Mouse (Mus musculus): ENCODE results near the gene Slc35f4. TPM values are rescaled to one million over a fixed set of nuclear protein-coding genes. Genes with fewer than 3 reads are reported as not detected.

Gene Slc35f4
- total and polyA plus RNA-seq, 3 experiments, result not detected

DNA sequence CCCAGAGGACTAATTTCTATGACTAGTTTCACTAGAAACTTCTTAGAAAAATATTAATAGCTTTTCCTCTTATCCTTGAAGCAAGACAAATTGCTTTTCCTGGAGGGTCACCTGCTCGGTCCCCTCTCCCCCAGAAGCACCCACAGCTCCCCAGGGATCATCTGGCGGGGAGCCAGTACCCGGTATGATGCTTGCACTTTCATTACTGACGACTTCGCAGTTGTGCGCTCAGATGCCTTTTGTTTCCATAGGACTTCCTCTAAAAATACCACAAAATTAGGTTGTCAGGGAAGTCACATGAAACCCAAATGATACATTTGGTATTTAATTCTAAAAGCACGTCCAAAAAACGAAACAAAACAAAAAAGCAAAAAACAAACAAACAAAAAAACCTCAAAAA, 225.5 kb downstream of the Slc35f4 start:
- Histone ChIP-seq H3K9me3 (replicated peaks; ENCODE audit: insufficient read depth, low read length) (no peaks in the 10 kb centered on the region), H3K36me3 (ENCODE audit: control insufficient read depth in 1 of 2, insufficient read depth in 2 of 2, low read length in 2 of 2) (no peaks in the 10 kb centered on the region), H3K9ac (ENCODE audit: control insufficient read depth, low read depth, low read length, poor library complexity, severe bottlenecking) (no peak overlapping the region), H3K27me3 (ENCODE audit: control insufficient read depth in 1 of 2, insufficient read depth in 2 of 2, low read length in 2 of 2) (no peaks in the 10 kb centered on the region), H3K79me2 (ENCODE audit: control insufficient read depth, insufficient read depth, low read length, poor library complexity) (no peaks in the 10 kb centered on the region), H3K4me1 (ENCODE audit: control insufficient read depth in 1 of 2, insufficient read depth in 2 of 2, low read length in 2 of 2) (no peaks in the 10 kb centered on the region), H3K4me3 (ENCODE audit: control insufficient read depth in 1 of 2, insufficient read depth in 1 of 2, low read depth in 2 of 2, low read length in 2 of 2) (no peak overlapping the region), H3K27ac (ENCODE audit: control insufficient read depth, low read depth, low read length) (no peak overlapping the region)
- DNase-seq (ENCODE audit: low read depth, low spot score), result no peak
- no peak for TF ChIP-seq NRF1 (IDR thresholded peaks at IDR 0.05; ENCODE audit: insufficient read depth, low read depth, low read length, poor library complexity, severe bottlenecking)
- TF ChIP-seq POLR2A (IDR thresholded peaks at IDR 0.05; ENCODE audit: control insufficient read depth in 1 of 2, insufficient read depth in 1 of 2, low read depth in 1 of 2, low read length in 2 of 2, poor library complexity in 1 of 2), result no peak
- TF ChIP-seq HCFC1 (IDR thresholded peaks at IDR 0.05; ENCODE audit: low read depth, low read length), result no peak
- TF ChIP-seq TBP (IDR thresholded peaks at IDR 0.05; ENCODE audit: low read depth, low read length), result no peak
- no peak for TF ChIP-seq RCOR1 (IDR thresholded peaks at IDR 0.05; ENCODE audit: low read depth, low read length)
- no peak for TF ChIP-seq TAL1 (IDR thresholded peaks at IDR 0.05; ENCODE audit: low read length)
- TF ChIP-seq MAZ (IDR thresholded peaks at IDR 0.05; ENCODE audit: low read depth, low read length), result no peak
- TF ChIP-seq ZMIZ1 (IDR thresholded peaks at IDR 0.05; ENCODE audit: low read depth, low read length), result no peak

DNA sequence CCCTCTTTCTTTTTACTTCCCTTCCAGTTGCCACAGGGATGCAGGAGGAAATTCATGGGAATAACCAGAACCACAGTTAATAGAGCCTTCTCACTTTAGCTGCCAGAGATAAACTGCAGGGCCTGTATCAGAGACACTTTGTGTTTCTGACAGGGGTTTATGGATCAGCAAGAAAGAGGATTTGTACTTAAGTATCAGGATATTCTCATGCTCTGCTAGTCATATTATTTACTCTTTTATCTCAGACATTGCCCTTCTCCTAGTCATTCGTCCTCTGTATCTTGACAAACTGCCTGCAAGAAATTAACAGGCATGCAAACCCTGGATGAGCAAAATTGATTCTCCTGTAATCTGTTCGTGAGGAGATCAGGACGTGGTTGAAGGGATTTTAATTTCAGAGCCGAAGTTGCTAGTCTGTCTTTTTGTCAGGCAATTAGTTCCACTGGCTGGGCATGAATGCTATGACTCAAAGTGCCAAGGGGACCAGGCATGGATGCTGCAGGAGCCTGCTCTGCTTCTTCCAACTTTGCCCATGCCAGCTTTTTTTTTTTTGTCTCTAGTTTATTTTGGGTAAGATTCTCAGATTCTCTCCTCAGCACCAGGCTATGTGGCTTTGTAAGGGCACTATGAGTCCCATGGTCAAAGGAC, 231.9 kb downstream of the Slc35f4 start:
- Histone ChIP-seq H3K36me3 (ENCODE audit: control insufficient read depth in 1 of 2, insufficient read depth in 2 of 2, low read length in 2 of 2) (no peaks in the 10 kb centered on the region), H3K79me2 (ENCODE audit: control insufficient read depth, insufficient read depth, low read length, poor library complexity) (no peaks in the 10 kb centered on the region), H3K27me3 (ENCODE audit: control insufficient read depth in 1 of 2, insufficient read depth in 2 of 2, low read length in 2 of 2) (no peaks in the 10 kb centered on the region), H3K4me1 (ENCODE audit: control insufficient read depth in 1 of 2, insufficient read depth in 2 of 2, low read length in 2 of 2) (no peaks in the 10 kb centered on the region), H3K9me3 (replicated peaks; ENCODE audit: insufficient read depth, low read length) (no peaks in the 10 kb centered on the region), H3K27ac (ENCODE audit: control insufficient read depth, low read depth, low read length) (no peak overlapping the region), H3K4me3 (ENCODE audit: control insufficient read depth in 1 of 2, insufficient read depth in 1 of 2, low read depth in 2 of 2, low read length in 2 of 2) (no peak overlapping the region), H3K9ac (ENCODE audit: control insufficient read depth, low read depth, low read length, poor library complexity, severe bottlenecking) (no peak overlapping the region)
- DNase-seq (ENCODE audit: low read depth, low spot score), result no peak
- TF ChIP-seq ZNF384 (IDR thresholded peaks at IDR 0.05; ENCODE audit: low read depth, low read length) (no peak), ELF1 (IDR thresholded peaks at IDR 0.05; ENCODE audit: low read depth, low read length) (no peak), TAL1 (IDR thresholded peaks at IDR 0.05; ENCODE audit: low read length) (no peak), NELFE (IDR thresholded peaks at IDR 0.05; ENCODE audit: low read depth, low read length) (no peak), E2F4 (IDR thresholded peaks at IDR 0.05; ENCODE audit: borderline replicate concordance, low read depth, low read length) (no peak)

GRCm38 (mm10) chr14:49290029-49290745, 235.7 kb downstream of the Slc35f4 start:
- no peaks in the 10 kb centered on the region for H3K36me3 ChIP-seq (ENCODE audit: control insufficient read depth in 1 of 2, insufficient read depth in 2 of 2, low read length in 2 of 2)
- no peak overlapping the region for H3K4me3 ChIP-seq (ENCODE audit: control insufficient read depth in 1 of 2, insufficient read depth in 1 of 2, low read depth in 2 of 2, low read length in 2 of 2)
- no peak overlapping the region for H3K9ac ChIP-seq (ENCODE audit: control insufficient read depth, low read depth, low read length, poor library complexity, severe bottlenecking)
- no peak for DNase-seq (ENCODE audit: low read depth, low spot score)
- H3K27me3 ChIP-seq (ENCODE audit: control insufficient read depth in 1 of 2, insufficient read depth in 2 of 2, low read length in 2 of 2), result no peaks in the 10 kb centered on the region
- no peaks in the 10 kb centered on the region for H3K4me1 ChIP-seq (ENCODE audit: control insufficient read depth in 1 of 2, insufficient read depth in 2 of 2, low read length in 2 of 2)
- no peak overlapping the region for H3K27ac ChIP-seq (ENCODE audit: control insufficient read depth, low read depth, low read length)
- TF ChIP-seq MEF2A (IDR thresholded peaks at IDR 0.05; ENCODE audit: extremely low read depth, insufficient replicate concordance, low read depth, low read length, poor library complexity, severe bottlenecking) (no peak), ETS1 (IDR thresholded peaks at IDR 0.05; ENCODE audit: low read depth, low read length) (no peak), ZKSCAN1 (IDR thresholded peaks at IDR 0.05; ENCODE audit: low read depth, low read length) (no peak), MAFK (IDR thresholded peaks at IDR 0.05; ENCODE audit: borderline replicate concordance, low read depth, low read length) (no peak), SMC3 (IDR thresholded peaks at IDR 0.05; ENCODE audit: low read depth, low read length) (no peak)
- H3K9me3 ChIP-seq (replicated peaks; ENCODE audit: insufficient read depth, low read length), result no peaks in the 10 kb centered on the region
- H3K79me2 ChIP-seq (ENCODE audit: control insufficient read depth, insufficient read depth, low read length, poor library complexity), result no peaks in the 10 kb centered on the region
